18 mouse cellular contexts compared by ENCODE assay signal in the genomic region with DNA sequence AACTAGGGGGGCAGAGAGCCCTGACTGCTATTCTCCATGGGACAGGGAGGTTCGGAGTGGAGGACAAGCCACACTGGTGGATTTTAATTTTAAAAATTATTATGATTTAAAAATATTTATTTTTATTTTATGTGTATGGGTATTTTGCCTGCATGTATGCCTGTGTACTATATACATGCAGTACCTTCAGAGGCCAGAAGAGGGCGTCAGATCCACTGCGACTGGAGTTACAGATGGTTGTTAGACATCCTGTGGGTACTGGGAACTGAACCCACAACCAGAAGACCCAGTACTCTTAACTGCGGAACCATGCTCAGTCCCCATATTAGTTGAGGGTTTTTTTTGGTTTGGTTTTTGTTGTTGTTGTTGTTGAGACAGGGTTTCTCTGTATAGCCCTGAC. TPM values are rescaled to one million over a fixed set of nuclear protein-coding genes. Genes with fewer than 3 reads are reported as not detected.
A peak's percentile ranks its signal among the peaks of the same experiment; 100 is the strongest.
DNase-seq lines count a peak whose midpoint lies in the region; ATAC-seq and TF ChIP-seq lines count a peak whose summit lies in the region.
"Had no signal": no experiment of that assay in that cellular context is flagged by ENCODE, and none has a peak within 500 bp of the region (broad histone marks: within the 10 kb centered on the region; RNA-seq: fewer than 3 reads in every experiment).

No protein-coding gene starts in this region.

- no peak for TF ChIP-seq EP300 in liver, embryonic 14.5 days (IDR thresholded peaks at IDR 0.05; ENCODE audit: low read depth)

- no peak overlapping the region for H3K27ac ChIP-seq in left cerebral cortex, adult 2 months
- no peak overlapping the region for H3K27ac ChIP-seq in liver, embryonic 14.5 days
- H3K27ac ChIP-seq: embryonic facial prominence, embryonic 13.5 days; forebrain, embryonic 12.5 days; hindbrain, embryonic 15.5 days had no signal

- H3K4me3 ChIP-seq in erythroblast, embryonic 14.5 days (replicated peaks): peak overlapping the region; percentile 72
- no peak overlapping the region for H3K4me3 ChIP-seq in left cerebral cortex, adult 2 months
- peak overlapping the region; percentile 81 to 97; a peak in 2 of 4 replicates for H3K4me3 ChIP-seq in liver, embryonic 14.5 days (ENCODE audit: insufficient read depth in 1 of 2, low read depth in 2 of 2, low read length in 2 of 2)
- H3K4me3 ChIP-seq: embryonic facial prominence, embryonic 13.5 days; forebrain, embryonic 12.5 days; hindbrain, embryonic 15.5 days had no signal

- peak overlapping the region; percentile 97 for H3K4me2 ChIP-seq in liver, embryonic 14.5 days (ENCODE audit: low read depth)
- H3K4me2 ChIP-seq: embryonic facial prominence, embryonic 13.5 days; forebrain, embryonic 12.5 days; hindbrain, embryonic 15.5 days had no signal

- H3K36me3 ChIP-seq in erythroblast, embryonic 14.5 days (ENCODE audit: control insufficient read depth): peaks cover 97% of the 10 kb centered on the region
- H3K36me3 ChIP-seq in liver, embryonic 14.5 days (replicated peaks; ENCODE audit: control insufficient read depth, insufficient read depth, low read depth): peaks cover 85% of the 10 kb centered on the region

- TF ChIP-seq CTCF in left cerebral cortex, adult 2 months (IDR thresholded peaks at IDR 0.05): peak; percentile 45
- TF ChIP-seq CTCF in liver, embryonic 14.5 days (IDR thresholded peaks at IDR 0.05; ENCODE audit: low read depth): peak; percentile 72

- ATAC-seq in erythroblast, adult 5-6 weeks (replicated peaks; ENCODE audit: low FRiP score, poor library complexity, severe bottlenecking): no peak
- ATAC-seq in liver, embryonic 14.5 days (ENCODE audit: insufficient read depth): no peak
- ATAC-seq in granulocyte monocyte progenitor cell, adult 5-6 weeks (replicated peaks; ENCODE audit: poor library complexity, severe bottlenecking): no peak

- no peak overlapping the region for H3K9ac ChIP-seq in liver, embryonic 14.5 days (replicated peaks)
- H3K9ac ChIP-seq: embryonic facial prominence, embryonic 13.5 days; forebrain, embryonic 12.5 days; hindbrain, embryonic 15.5 days had no signal

- DNase-seq in left cerebral cortex, adult 2 months (ENCODE audit: extremely low spot score in 1 of 2, low spot score in 2 of 2): no peak
- DNase-seq in left cerebral cortex, postnatal 25 days (ENCODE audit: low spot score in 2 of 2): no peak
- peak; percentile 14 for DNase-seq in ES-CJ7 (ENCODE audit: low read depth, low spot score)
- DNase-seq in liver, embryonic 14.5 days (ENCODE audit: low read depth in 3 of 3, low spot score in 3 of 3): no peak
- DNase-seq in cerebellum, postnatal 14 days: no peak
- DNase-seq: adrenal gland, postnatal 36 days; heart, adult 18-20 months; heart, postnatal 10 days; kidney, adult 9 months; midbrain, embryonic 14.5 days; thymus, adult 18-20 months had no signal

- no peaks in the 10 kb centered on the region for H3K27me3 ChIP-seq in erythroblast, embryonic 14.5 days (ENCODE audit: control insufficient read depth)
- no peaks in the 10 kb centered on the region for H3K27me3 ChIP-seq in liver, embryonic 14.5 days (ENCODE audit: control insufficient read depth, insufficient read depth, low read length)
- H3K27me3 ChIP-seq: embryonic facial prominence, embryonic 13.5 days; forebrain, embryonic 12.5 days; hindbrain, embryonic 15.5 days had no signal

- WGBS in liver, embryonic 14.5 days (ENCODE audit: insufficient replicate concordance): 68% methylated on average over 4 of the region's 4 CpGs

- H3K9me3 ChIP-seq in erythroblast, embryonic 14.5 days (ENCODE audit: control insufficient read depth, low read length): no peaks in the 10 kb centered on the region
- no peaks in the 10 kb centered on the region for H3K9me3 ChIP-seq in liver, embryonic 14.5 days (ENCODE audit: control insufficient read depth, low read length)
- H3K9me3 ChIP-seq: embryonic facial prominence, embryonic 13.5 days; forebrain, embryonic 12.5 days; hindbrain, embryonic 15.5 days had no signal

- intact Hi-C loops in left cerebral cortex, adult 2 months (cut with DNase I): no loop called here
- intact Hi-C loops in left cerebral cortex, postnatal 25 days (cut with DNase I): no loop called here

- H3K4me1 ChIP-seq in erythroblast, embryonic 14.5 days (ENCODE audit: control insufficient read depth): peaks cover 85% of the 10 kb centered on the region
- H3K4me1 ChIP-seq in liver, embryonic 14.5 days (replicated peaks; ENCODE audit: control insufficient read depth in 2 of 2, insufficient read depth in 2 of 2, low read length in 1 of 2): peaks cover 20 to 23% of the 10 kb centered on the region in 2 experiments
- H3K4me1 ChIP-seq: embryonic facial prominence, embryonic 13.5 days; forebrain, embryonic 12.5 days; hindbrain, embryonic 15.5 days had no signal

RNA-seq across cellular contexts. Expression of gene Tpbgl, which starts 28.2 kb away (rescaled TPM):
- polyA plus RNA-seq in erythroblast, embryonic 14.5 days (2012): 0.01 TPM in 2 replicates
- total RNA-seq in erythroblast, adult 5-6 weeks (2015; ENCODE audit: low replicate concordance): not detected in 2 replicates
- not detected in 2 replicates for total RNA-seq in erythroblast, adult 5-6 weeks (2017; ENCODE audit: low replicate concordance)
- total RNA-seq in left cerebral cortex, adult 2 months (2021): 1 to 10 TPM; 3.4 to 4.5 TPM
- total RNA-seq in left cerebral cortex, postnatal 25 days (2021): 1 to 10 TPM; 3.7 to 5.2 TPM
- 0.12 and 0.13 TPM in 2 replicates for polyA plus RNA-seq in liver, embryonic 14.5 days (2012; rRNA removed)
- polyA plus RNA-seq in liver, embryonic 14.5 days (2014; fragmentation: Nextera tagmentation; extraction: Ambion mirVana): 0.14 and 0.24 TPM in 2 replicates
- not detected in 2 replicates for total RNA-seq in granulocyte monocyte progenitor cell, adult 5-6 weeks (2014; fragmentation: Nextera tagmentation)
- not detected in 2 replicates for total RNA-seq in granulocyte monocyte progenitor cell, adult 5-6 weeks (2017)
- total RNA-seq: MEL had no signal

Comparison
In these comparisons a context has a peak if more than half of its experiments do, and no peak if none do; other contexts are left out.
1. RNA of gene Tpbgl, which starts 28.2 kb away (total RNA-seq): 3.7 to 5.2 TPM in left cerebral cortex, postnatal 25 days and 3.4 to 4.5 TPM in left cerebral cortex, adult 2 months; not detected in erythroblast, adult 5-6 weeks and not detected in granulocyte monocyte progenitor cell, adult 5-6 weeks; every median in the first group is over 4 times any median in the second.